Comparison of ENCODE assay signal across 25 mouse cellular contexts in genomic region chr17:49305116-49305515, GRCm38 (mm10).
DNase-seq lines count a peak whose midpoint lies in the region; ATAC-seq and TF ChIP-seq lines count a peak whose summit lies in the region.
"Had no signal": no experiment of that assay in that cellular context is flagged by ENCODE, and none has a peak within 500 bp of the region (broad histone marks: within the 10 kb centered on the region; RNA-seq: fewer than 3 reads in every experiment).

No protein-coding gene starts in this region.

- H3K36me3 ChIP-seq in liver, embryonic 11.5 days (ENCODE audit: control insufficient read depth, insufficient read depth, low read length): no peaks in the 10 kb centered on the region
- H3K36me3 ChIP-seq in small intestine, adult 2 months (ENCODE audit: control insufficient read depth, insufficient read depth, low read length): no peaks in the 10 kb centered on the region
- H3K36me3 ChIP-seq in midbrain, embryonic 11.5 days (ENCODE audit: control insufficient read depth, insufficient read depth, low read length): no peaks in the 10 kb centered on the region
- no peaks in the 10 kb centered on the region for H3K36me3 ChIP-seq in midbrain, embryonic 14.5 days (ENCODE audit: control insufficient read depth, insufficient read depth, low read length)
- H3K36me3 ChIP-seq: heart, embryonic 10.5 days; limb, embryonic 10.5 days had no signal

- H3K4me1 ChIP-seq in liver, embryonic 11.5 days (replicated peaks; ENCODE audit: control insufficient read depth, insufficient read depth, low read length): no peaks in the 10 kb centered on the region
- H3K4me1 ChIP-seq in small intestine, adult 2 months (ENCODE audit: control insufficient read depth, insufficient read depth, insufficient read length, low read length): peaks cover 17% of the 10 kb centered on the region; the same call in 1 of the 2 replicates
- no peaks in the 10 kb centered on the region for H3K4me1 ChIP-seq in midbrain, embryonic 11.5 days (ENCODE audit: control insufficient read depth, insufficient read depth, low read length)
- 0 out of 2 replicates have a peak, but pooled peaks cover 3% of the 10 kb centered on the region for H3K4me1 ChIP-seq in midbrain, embryonic 14.5 days (ENCODE audit: control insufficient read depth, insufficient read depth, low read length)
- H3K4me1 ChIP-seq: heart, embryonic 10.5 days had no signal

- no peak overlapping the region for H3K27ac ChIP-seq in liver, embryonic 11.5 days (ENCODE audit: low read depth, low read length)
- peak overlapping the region; percentile 44; the same call in 1 of the 2 replicates for H3K27ac ChIP-seq in small intestine, adult 2 months (ENCODE audit: insufficient read depth, low read depth, low read length)
- H3K27ac ChIP-seq in midbrain, embryonic 11.5 days (ENCODE audit: low read depth, low read length): no peak overlapping the region
- H3K27ac ChIP-seq in midbrain, embryonic 14.5 days (replicated peaks; ENCODE audit: low read depth, low read length): no peak overlapping the region
- H3K27ac ChIP-seq: heart, embryonic 10.5 days; left cerebral cortex, adult 2 months; limb, embryonic 10.5 days had no signal

- WGBS in liver, embryonic 11.5 days: 78% methylated on average over 6 of the region's 6 CpGs
- WGBS in small intestine, adult 2 months: 43% methylated on average over 6 of the region's 6 CpGs
- WGBS in midbrain, embryonic 11.5 days: 82% methylated on average over 6 of the region's 6 CpGs
- 85% methylated on average over 6 of the region's 6 CpGs for WGBS in midbrain, embryonic 14.5 days

- H3K9me3 ChIP-seq in liver, embryonic 11.5 days (ENCODE audit: control insufficient read depth, low read length): no peaks in the 10 kb centered on the region
- no peaks in the 10 kb centered on the region for H3K9me3 ChIP-seq in midbrain, embryonic 11.5 days (ENCODE audit: control insufficient read depth, low read length)
- no peaks in the 10 kb centered on the region for H3K9me3 ChIP-seq in midbrain, embryonic 14.5 days (ENCODE audit: control insufficient read depth, low read length)
- H3K9me3 ChIP-seq: heart, embryonic 10.5 days; limb, embryonic 10.5 days had no signal

- H3K27me3 ChIP-seq in liver, embryonic 11.5 days (replicated peaks; ENCODE audit: control insufficient read depth, insufficient read depth, low read length): no peaks in the 10 kb centered on the region
- H3K27me3 ChIP-seq in small intestine, adult 2 months (ENCODE audit: control insufficient read depth, insufficient read depth, low read length): no peaks in the 10 kb centered on the region
- H3K27me3 ChIP-seq in midbrain, embryonic 11.5 days (ENCODE audit: control insufficient read depth, insufficient read depth, low read length): no peaks in the 10 kb centered on the region
- no peaks in the 10 kb centered on the region for H3K27me3 ChIP-seq in midbrain, embryonic 14.5 days (ENCODE audit: control insufficient read depth, insufficient read depth, low read length)

- peak; percentile 54; the same call in 1 of the 2 replicates for ATAC-seq in liver, embryonic 11.5 days (replicated peaks; ENCODE audit: low FRiP score)
- no peak for ATAC-seq in midbrain, embryonic 11.5 days (ENCODE audit: low FRiP score)
- no peak for ATAC-seq in midbrain, embryonic 14.5 days (ENCODE audit: low FRiP score, low TSS enrichment)
- ATAC-seq: CD4-positive, CD25-positive, alpha-beta regulatory T cell, adult 4 months; forebrain, embryonic 16.5 days; inflammation-experienced regulatory T-cells, adult 6 months; Patski had no signal

- no peak overlapping the region for H3K9ac ChIP-seq in liver, embryonic 11.5 days (ENCODE audit: low read depth, low read length)
- no peak overlapping the region for H3K9ac ChIP-seq in midbrain, embryonic 11.5 days (ENCODE audit: low read length)
- no peak overlapping the region for H3K9ac ChIP-seq in midbrain, embryonic 14.5 days (replicated peaks; ENCODE audit: low read length)
- H3K9ac ChIP-seq: lung, embryonic 14.5 days had no signal

- TF ChIP-seq POLR2A in small intestine, adult 2 months (IDR thresholded peaks at IDR 0.05; ENCODE audit: low read depth, low read length): no peak

- no peak overlapping the region for H3K4me3 ChIP-seq in liver, embryonic 11.5 days (ENCODE audit: low read depth, low read length)
- no peak overlapping the region for H3K4me3 ChIP-seq in small intestine, adult 2 months (ENCODE audit: low read depth, low read length)
- H3K4me3 ChIP-seq in midbrain, embryonic 11.5 days (ENCODE audit: low read depth, low read length): no peak overlapping the region
- no peak overlapping the region for H3K4me3 ChIP-seq in midbrain, embryonic 14.5 days (replicated peaks; ENCODE audit: low read depth, low read length)
- H3K4me3 ChIP-seq: heart, embryonic 10.5 days; left cerebral cortex, adult 2 months; limb, embryonic 10.5 days had no signal

- peak; percentile 34 for DNase-seq in heart, adult 11 months
- no peak for DNase-seq in heart, adult 18-20 months
- peak; percentile 49 for DNase-seq in kidney, postnatal 10 days
- no peak for DNase-seq in liver, embryonic 11.5 days (ENCODE audit: low spot score)
- no peak for DNase-seq in thymus, postnatal 4 days
- no peak for DNase-seq in midbrain, embryonic 11.5 days (ENCODE audit: low spot score, missing footprints)
- no peak for DNase-seq in midbrain, embryonic 14.5 days
- DNase-seq: adrenal gland, postnatal 14 days; cerebellum, adult 11 months; cerebellum, postnatal 14 days; embryo, embryonic 11 days; gastrocnemius, postnatal 36 days; heart, postnatal 10 days; lung, embryonic 14.5 days; lung, postnatal 36 days; right cerebral cortex, adult 18-20 months; spleen, adult 18-20 months had no signal

- TF ChIP-seq CTCF in small intestine, adult 2 months (IDR thresholded peaks at IDR 0.05; ENCODE audit: extremely low read depth, insufficient read length, insufficient replicate concordance, low read depth, low read length): no peak

- H3K4me2 ChIP-seq in liver, embryonic 11.5 days: no peak overlapping the region
- H3K4me2 ChIP-seq in midbrain, embryonic 11.5 days: no peak overlapping the region
- H3K4me2 ChIP-seq in midbrain, embryonic 14.5 days (ENCODE audit: low read length): no peak overlapping the region
- H3K4me2 ChIP-seq: lung, embryonic 14.5 days had no signal

Comparison
In these comparisons a context has a peak if more than half of its experiments do, and no peak if none do; other contexts are left out.
1. DNase-seq: peak in heart, adult 11 months (single experiment) and kidney, postnatal 10 days (single experiment); none in heart, adult 18-20 months (0 of 2), liver, embryonic 11.5 days (single experiment), thymus, postnatal 4 days (single experiment), midbrain, embryonic 11.5 days (single experiment) and midbrain, embryonic 14.5 days (single experiment).